Mouse (Mus musculus): Measurements from ENCODE around the gene Dusp10.

Dusp10 gene

DNA sequence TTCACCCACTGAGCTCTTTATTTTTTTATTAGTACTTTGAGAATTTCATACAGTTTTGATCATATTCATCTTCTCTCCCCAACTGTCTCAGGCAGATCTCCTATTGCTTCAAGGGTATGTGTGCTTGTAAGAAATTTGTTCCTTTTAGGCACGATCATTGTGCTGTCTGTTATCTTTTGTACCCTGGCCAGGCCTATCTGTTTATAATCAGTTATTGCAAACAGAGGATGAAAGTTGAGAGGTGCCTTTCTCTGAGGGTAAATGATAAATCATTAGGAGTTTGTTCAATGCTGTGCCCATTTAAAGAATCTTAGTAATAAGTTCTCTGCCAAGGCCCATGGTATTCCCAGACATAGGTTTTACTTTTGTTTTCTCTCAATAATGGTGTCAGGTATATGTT, 95.2 kb downstream of the Dusp10 start:
- no peak for DNase-seq

DNA sequence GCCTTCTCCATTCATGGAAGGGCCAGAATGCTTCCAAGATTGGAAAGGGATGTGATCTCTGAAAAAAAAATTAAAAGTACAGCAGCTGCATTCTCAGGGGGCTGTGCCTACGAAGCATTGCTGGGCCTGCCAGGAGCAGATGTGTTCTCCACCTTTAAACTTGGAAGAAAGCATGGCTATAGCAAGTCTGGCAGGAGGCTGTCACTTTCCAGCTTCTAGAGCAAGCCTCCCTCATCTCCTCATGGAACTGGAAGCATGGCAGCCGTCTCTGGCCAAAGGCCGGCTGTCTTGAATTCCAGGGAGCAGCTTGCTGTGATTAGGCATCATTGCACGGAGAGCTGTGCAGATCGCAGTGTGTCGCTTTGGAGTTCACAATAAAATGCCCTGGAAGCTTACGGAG, 104.5 kb downstream of the Dusp10 start:
- peak; percentile 50 for DNase-seq

- DNase-seq: peak; percentile 77
Measured at GRCm38 (mm10) chr1:184117991-184118390, 104.9 kb downstream of the Dusp10 start.

DNA sequence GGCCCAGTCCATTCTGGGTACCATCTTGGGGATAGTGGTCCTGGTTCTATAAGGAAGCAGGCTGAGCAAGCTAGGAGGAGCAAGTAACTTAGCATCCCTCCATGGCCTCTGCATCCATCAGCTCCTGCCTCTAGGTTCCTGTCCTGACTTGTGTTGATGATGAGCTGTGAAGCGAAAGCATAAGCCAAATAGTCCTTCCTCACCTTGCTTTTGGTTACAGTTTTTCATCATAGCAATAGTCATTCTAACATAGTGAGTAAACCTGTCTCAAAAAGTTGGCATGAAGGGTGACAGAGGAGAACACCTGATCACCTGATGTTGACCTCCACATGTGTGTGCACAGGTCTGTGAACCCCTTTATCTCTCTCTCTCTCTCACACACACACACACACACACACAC, 105.5 kb downstream of the Dusp10 start:
- no peak for DNase-seq

Measured in thymus, postnatal 25 days (tissue).